Mouse (Mus musculus): ENCODE data around the gene Hist1h1c.
"Not testable (repeated sequence)": the region's sequence is repeated elsewhere in the genome, so short reads cannot be mapped to it uniquely, and the experiment has no call there.

The Hist1h1c gene

DNA sequence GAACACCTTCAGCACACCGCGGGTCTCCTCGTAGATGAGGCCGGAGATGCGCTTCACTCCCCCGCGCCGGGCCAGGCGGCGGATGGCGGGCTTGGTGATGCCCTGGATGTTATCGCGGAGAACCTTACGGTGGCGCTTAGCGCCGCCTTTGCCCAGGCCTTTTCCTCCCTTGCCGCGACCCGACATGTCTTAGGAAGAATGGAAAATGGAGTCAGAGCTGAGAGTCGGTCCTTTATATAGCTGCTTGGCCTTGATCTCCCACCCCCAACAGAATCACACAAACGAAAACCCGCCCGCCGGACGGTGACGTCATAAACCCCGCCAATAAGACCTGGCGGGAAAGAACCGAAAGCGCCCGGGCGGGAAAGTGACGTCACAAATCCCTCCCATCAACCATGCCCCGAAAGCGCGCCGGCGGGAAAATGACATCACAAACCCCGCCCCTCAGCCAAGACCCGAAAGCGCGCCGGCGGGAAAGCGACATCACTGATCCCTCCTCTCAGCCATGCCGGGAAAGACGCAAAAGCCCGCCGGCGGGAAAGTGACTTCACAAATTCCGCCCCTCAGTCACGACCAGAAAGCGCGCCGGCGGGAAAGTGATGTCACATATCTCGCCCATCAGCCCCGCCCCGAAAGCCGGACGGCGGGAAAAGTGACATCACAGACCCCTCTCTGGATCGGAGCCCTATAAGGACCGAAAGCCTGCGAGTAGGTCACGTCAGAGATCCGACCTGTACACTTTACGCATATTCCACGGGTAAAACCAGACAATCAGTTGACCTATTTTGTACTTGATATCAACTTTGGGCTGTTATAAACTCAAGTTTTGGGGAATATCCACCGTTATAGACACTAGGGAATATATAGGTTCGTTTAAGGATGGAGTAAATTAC is 22.6 kb downstream of the Hist1h1c start, which contains the start of gene Hist1h4a:
TSS of gene Hist1h4a (minus strand) at position 259 of the 893 bp plus-strand sequence.
- peak; percentile 96 for DNase-seq (ENCODE audit: low spot score)

DNA sequence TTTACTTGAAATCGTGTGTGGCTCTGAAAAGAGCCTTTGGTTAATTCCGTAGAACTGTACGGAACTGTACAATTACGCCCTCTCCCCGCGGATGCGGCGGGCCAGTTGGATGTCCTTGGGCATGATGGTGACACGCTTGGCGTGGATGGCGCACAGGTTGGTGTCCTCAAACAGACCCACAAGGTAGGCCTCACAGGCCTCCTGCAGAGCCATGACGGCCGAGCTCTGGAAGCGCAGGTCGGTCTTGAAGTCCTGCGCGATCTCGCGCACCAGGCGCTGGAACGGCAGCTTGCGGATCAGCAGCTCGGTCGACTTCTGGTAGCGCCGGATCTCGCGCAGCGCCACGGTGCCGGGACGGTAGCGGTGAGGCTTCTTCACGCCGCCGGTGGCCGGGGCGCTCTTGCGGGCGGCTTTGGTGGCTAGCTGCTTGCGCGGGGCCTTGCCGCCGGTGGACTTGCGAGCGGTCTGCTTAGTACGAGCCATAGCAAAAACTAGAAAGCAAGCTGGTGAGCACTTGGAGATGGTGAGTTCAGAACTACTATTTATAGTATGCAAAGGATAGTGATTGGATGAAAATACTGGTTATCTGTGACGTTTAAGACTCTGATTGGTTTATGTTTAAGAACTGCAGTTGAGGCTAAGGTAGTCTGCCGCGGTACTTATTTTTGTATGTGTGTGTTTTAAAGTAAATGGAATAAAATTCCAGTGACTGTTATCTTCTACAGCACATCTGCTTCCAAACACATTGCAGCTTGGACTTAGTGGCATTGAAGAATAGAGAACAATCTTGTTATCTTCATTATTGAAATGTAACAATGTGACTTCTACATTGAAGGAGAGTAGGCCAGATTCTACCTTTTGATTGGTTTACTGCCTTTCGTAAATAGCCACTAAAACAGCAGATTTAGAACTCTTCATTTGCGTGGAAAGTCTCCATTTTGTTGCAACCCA is 23.5 kb downstream of the Hist1h1c start, which contains the start of gene Hist1h3a:
TSS of gene Hist1h3a (minus strand) at position 516 of the 951 bp plus-strand sequence.
- DNase-seq (ENCODE audit: low spot score): not testable (repeated sequence)

DNA sequence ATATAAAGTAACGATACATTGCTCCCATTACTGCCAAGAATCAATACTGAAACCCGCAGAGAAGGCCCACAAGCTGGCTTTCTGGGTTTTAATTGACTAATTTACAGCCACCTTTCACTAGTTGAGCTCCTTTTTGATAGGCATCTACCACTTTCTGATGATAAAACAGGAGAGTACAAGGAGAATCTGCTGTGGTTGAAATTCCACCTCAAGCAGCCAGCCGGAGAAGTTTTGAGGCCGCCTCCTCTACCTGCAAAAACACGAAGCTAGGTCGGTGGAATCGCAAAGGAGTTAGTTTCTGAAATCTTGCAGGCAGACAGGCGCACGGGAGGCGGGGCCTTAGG is 24.6 kb downstream of the Hist1h1c start:
- no peak for DNase-seq (ENCODE audit: low spot score)

DNA sequence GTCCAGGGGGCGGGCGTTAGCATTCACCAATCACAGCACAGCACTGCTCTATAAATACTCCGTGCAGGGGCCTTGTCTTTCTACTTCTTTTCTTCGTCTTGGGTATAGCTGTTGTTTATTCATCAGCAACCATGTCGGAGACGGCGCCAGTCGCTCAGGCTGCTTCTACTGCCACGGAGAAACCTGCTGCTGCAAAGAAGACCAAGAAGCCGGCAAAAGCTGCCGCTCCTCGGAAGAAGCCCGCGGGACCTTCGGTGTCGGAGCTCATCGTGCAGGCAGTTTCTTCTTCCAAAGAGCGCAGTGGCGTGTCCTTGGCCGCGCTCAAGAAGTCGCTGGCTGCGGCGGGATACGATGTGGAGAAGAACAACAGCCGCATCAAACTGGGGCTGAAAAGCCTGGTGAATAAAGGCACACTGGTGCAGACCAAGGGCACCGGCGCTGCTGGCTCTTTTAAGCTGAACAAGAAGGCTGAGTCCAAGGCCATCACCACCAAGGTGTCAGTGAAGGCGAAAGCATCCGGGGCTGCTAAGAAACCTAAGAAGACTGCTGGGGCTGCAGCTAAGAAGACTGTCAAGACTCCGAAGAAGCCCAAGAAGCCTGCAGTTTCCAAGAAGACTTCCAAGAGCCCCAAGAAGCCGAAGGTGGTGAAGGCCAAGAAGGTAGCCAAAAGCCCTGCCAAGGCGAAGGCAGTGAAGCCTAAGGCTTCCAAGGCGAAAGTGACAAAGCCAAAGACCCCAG is 25.1 kb downstream of the Hist1h1c start, which contains the start of gene Hist1h1a:
TSS of gene Hist1h1a (plus strand) at position 81 of the 738 bp plus-strand sequence.
- DNase-seq (ENCODE audit: low spot score): no peak

DNA sequence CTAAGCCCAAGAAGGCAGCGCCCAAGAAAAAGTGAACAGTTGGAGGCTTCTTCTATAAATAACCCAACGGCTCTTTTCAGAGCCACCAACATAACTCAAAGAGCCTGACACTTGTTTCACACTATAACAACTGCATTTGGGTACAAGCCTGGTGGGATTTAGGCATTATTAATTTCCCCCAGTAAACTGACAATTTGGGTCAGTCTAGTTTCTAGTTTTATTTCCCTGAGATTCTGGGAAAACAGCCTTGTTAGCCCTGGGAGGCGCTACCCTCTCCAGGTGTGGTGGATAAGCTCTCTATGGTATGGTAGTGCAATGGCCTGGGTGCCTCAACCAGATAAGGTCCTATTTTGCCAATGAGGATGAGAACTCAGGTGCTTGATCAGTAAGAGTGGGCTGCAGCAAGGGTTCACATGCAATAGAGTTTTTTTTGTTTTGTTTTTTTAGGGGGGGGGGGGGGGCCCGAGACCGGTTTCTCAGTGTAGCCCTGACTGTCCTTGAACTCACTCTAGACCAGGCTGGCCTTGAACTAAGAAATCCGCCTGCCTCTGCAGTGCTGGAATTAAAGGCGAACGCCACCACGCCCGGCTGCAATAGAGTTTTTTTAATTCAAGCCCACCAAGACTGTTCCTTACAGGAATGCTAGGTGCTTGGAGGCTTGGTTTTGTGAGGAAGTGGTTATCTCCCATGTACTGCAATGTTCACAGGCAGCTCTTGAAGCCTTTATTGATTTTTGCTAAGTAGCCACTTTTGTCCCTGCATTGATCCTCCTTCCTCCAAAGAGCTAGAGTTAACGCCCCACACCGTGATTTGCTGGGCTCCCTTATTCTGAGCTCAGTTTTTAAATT is 25.9 kb downstream of the Hist1h1c start:
- no peak for DNase-seq (ENCODE audit: low spot score)

DNA sequence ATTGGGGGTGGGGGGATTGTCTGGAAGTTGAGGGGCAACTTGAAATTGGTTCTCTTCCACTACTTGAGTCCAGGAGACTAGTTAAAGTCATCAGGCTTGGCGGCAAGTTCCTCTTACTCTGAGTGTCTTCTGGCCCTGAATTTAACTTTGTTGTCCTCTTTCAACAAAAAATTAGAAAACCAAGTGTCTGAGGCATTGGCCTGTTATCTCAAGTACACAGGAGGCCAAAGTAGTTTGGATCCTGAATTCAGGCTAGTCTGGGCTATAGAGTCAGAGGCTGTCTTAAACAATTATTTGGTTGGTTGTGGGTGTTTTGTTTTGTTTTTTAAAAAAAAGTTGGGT is 26.5 kb downstream of the Hist1h1c start:
- DNase-seq (ENCODE audit: low spot score): no peak

DNA sequence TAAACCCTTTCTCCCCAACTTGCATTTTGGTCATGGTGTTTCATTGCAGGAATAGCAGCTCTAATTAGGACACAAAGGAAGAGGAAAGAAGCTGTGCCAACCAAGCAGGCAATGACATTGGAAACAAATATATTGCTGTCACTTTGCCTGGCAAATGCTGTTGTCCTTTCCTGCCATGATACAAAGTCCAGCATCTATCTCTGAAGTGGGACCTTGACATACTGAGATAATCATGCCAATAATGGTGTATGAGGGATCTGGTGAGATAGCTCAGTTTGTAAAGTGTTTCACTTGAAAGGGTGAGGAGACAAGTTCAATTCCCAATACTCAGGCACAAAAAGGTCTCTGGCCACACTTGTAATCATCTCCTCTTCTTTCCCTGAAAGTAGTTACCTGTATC is 28.2 kb downstream of the Hist1h1c start:
- no peak for DNase-seq (ENCODE audit: low spot score)

DNA sequence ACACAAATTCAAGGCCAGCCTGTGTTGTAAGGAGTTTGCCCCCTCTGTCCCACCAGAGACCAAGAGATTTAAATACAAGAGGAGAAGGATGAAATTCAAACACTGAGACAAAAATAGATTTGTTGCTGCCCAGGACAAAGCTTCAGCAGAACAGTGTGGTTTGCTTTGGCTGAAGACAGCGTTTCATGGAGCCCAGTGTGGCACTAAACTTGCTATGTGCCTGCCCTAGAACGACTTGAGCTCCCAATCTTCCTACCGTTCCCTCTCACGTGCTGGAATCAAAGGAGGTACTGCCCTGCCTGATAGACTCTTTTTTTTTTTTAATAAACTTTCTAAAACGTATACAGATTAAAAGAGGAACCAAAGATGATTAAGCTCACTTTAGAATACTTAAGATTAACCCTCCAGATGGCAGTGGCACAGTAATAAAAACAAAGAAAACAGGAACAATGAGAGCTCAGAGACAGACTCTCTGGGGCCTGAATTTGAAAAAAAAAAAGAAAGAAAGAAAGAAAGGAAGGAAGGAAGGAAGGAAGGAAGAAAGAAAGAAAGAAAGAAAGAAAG is 30.3 kb downstream of the Hist1h1c start:
- DNase-seq (ENCODE audit: low spot score): no peak

DNA sequence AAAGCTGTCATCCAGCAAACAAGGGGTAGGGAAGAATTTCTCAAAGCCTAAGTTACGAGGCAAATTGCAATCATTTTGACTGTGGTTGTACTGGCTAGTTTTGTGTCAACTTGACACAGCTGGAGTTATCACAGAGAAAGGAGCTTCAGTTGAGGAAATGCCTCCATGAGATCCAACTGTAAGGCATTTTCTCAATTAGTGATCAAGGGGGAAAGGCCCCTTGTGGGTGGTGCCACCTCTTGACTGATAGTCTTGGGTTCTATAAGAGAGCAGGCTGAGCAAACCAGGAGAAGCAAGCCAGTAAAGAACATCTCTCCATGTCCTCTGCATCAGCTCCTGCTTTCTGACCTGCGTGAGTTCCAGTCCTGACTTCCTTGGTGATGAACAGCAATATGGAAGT is 31.0 kb downstream of the Hist1h1c start, which contains the start of gene Trim38:
TSS of gene Trim38 (plus strand) at position 301 of the 400 bp plus-strand sequence.
- DNase-seq (ENCODE audit: low spot score): not testable (repeated sequence)

DNA sequence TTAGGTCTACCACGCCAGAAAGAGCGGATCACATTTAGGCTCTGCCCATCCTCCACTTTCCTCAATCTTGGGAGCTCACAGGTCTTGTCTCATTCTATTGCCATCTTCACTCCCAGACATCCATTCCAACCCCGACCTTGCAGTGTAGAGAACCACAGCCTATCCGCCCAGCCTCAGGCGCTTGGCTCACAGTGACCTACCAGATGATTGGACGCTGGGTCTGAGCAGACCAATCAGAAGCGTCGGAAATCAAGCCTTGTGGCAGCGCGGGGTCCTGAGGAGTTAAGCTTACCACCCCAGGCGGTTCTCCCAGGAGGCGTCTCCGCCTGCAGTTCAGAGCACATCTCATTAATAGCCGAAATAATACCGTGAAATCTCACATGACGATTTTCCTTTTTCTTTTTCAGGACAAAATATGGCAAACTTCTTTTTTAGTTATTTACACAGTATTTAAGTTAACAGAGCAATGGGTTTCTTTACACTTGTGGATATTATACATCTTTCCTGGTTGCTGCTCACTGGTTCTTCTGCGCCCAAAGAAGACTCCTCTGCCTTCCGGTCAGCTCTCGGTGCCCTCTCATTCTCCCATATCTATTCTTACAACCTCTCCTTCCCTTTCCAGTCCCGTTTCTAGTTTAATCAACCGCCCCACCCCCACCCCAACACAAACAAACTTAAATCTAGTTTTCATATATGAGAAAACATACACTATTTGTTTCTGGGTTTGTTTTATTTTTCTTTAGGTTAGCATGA is 34.1 kb downstream of the Hist1h1c start:
- no peak for DNase-seq (ENCODE audit: low spot score)

DNA sequence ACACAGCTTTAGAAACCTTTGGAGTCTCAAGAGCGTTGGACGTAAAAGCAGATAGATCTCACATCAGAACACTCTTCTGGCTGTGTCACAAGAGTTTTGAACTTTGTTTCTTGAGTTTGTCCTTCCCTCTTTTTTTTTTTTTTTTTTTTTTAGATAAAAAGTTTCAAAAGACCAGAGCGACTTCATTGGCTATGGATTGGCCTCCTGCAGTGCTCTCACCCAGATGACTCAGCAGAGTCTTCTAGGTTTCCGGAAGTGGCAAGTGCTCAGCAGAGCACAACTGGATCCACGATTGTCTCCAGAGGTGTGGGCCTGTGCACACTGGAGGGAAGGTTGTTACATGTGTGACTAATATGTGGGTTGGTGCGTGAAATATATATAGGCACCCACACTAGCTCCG is 39.7 kb downstream of the Hist1h1c start:
- no peak for DNase-seq (ENCODE audit: low spot score)

DNA sequence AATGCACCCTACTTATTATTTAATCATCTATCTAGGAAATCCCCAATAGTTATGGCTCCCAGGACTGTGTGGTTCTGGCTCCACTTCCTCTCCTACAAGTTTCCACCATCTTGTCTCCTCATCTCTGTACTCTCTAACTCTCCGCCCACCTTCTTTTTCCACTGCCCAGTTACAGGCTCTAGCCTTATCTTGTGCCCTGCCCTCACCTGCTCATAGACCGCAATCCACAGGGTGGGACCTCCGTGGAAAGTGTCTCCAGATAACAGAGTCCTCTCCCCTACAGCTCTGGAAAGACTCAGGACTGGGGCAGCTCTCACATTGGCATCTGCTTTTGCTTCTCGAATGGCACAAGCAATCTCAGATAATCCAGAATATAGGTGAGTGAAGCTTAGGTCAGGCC is 40.4 kb downstream of the Hist1h1c start:
- no peak for DNase-seq (ENCODE audit: low spot score)

All from left cerebral cortex, adult 11 months (tissue).